Mouse (Mus musculus): ENCODE data around the gene Spats2.

- TF ChIP-seq CTCF (IDR thresholded peaks at IDR 0.05; ENCODE audit: extremely low read depth, insufficient read depth, low read length) (no peak), POLR2A (IDR thresholded peaks at IDR 0.05; ENCODE audit: extremely low read depth, insufficient read depth, low read length) (no peak)
These were observed 133.5 kb downstream of the Spats2 start for GRCm38 (mm10) chr15:99259167-99259729.
